Mouse (Mus musculus) central nervous system, embryonic 18 days (tissue): ENCODE results near the gene Ppp1r15b. TPM values are rescaled to one million over a fixed set of nuclear protein-coding genes. Genes with fewer than 3 reads are reported as not detected.

Experiments used
- polyA plus RNA-seq: library from polyadenylated mRNA; depleted of rRNA; stranded (reverse); fragments of >200 nt; gene quantifications from 2 replicates; pipeline ENCODE4 v1.2.3, GENCODE M21; 2012; rRNA removed

The Ppp1r15b gene
- polyA plus RNA-seq, result 23.0 and 24.1 TPM in 2 replicates

DNA sequence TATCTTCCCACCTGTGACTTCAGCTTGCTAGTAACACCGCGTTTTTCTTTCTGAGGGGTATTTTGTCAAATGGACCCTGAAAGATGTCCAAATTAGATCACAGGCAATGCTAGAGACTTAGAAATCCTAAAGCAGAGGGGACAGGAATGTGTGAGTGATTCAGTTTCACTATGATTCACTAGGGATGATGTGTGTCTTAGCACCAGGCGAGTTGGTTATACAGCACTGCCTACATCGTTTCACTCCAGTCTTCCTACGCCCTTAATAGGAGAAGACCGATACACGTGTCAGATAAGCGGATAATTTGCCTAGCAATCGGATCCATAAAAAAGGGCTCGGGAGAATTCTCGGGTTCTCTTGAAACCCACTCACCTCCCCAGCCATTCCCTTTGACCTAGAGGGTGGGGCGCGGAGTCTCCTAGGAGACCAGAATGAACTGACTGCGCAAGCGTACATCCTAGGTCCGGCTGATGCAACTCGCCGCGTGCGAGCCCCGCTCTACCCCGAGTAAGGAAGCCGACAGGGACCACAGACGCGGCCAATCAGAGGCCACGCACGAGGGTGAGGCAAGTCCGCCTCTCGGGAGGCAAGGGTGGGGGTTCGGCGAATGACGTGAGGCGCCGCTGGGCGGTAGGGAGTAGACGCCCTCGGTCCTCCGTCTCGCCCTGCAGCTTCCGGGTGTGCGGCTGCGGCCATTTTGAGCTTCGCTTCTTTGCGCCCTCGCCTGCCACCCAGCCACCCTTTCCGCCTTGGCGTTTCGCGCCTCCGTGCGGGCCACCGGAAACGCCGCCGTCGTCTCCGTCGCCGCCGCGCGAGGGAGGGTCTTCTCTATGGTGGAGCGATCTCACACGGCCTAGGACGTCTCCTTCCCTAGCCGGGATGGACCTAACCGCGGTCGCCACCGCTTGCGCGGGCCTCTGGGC, at the start of gene Ppp1r15b:
TSS of gene Ppp1r15b (plus strand) at position 506 of the 923 bp plus-strand sequence.

DNA sequence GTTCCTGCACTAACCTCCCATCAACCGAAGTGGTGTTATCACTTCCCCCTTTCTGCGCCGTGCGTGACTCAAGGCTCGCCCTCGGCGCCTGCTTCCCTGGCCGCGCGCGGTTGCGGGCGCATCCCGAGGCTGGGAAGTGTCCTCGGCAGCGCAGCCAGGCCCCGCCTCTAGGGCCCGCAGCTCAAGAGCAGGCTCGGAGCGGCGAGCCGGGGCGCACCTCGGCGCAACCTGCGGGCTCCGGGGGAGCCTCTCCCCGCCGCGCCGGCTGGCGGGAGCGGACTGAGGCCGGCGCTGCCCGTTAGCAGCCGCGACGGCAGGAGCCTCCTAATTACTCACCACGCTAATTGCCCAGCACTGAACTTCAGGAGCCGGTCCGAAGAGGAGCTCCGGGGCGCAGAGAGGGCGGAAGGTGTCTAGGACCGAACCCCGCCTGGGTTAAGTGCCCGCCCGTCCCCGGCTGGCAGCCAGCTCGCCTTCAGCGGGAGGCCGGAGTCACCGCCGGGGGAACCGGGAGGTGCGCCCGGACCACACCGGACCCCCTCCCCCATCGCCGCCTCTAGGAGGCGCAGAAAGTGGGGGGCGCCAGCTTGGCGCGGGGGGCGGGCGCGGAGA, 33.0 kb downstream of the Ppp1r15b start, which contains the start of gene Plekha6:
TSS of gene Plekha6 (plus strand) at position 391 of the 612 bp plus-strand sequence.

Other genes starting within 250 kb of the Ppp1r15b start
- 103 and 104 TPM in 2 replicates for gene Mdm4, start 100.6 kb upstream of the Ppp1r15b start, polyA plus RNA-seq
- gene Pik3c2b, start 85.5 kb upstream of the Ppp1r15b start, polyA plus RNA-seq, result 22.1 and 26.5 TPM in 2 replicates
- 42.7 and 45.2 TPM in 2 replicates for gene Plekha6, start 33.1 kb downstream of the Ppp1r15b start, polyA plus RNA-seq
- gene Golt1a, start 178.7 kb downstream of the Ppp1r15b start, polyA plus RNA-seq, result 0.08 TPM in 1 of 2 replicates, not detected in the other
- gene Kiss1, start 190.7 kb downstream of the Ppp1r15b start, polyA plus RNA-seq, result 0.09 and 0.38 TPM in 2 replicates
- 0.18 and 0.43 TPM in 2 replicates for gene Ren1, start 219.4 kb downstream of the Ppp1r15b start, polyA plus RNA-seq
- gene Etnk2, start 232.4 kb downstream of the Ppp1r15b start, polyA plus RNA-seq, result 16.9 and 22.6 TPM in 2 replicates